Mouse (Mus musculus) midbrain, embryonic 14.5 days (tissue): ENCODE results near the gene Itga11. TPM values are rescaled to one million over a fixed set of nuclear protein-coding genes. Genes with fewer than 3 reads are reported as not detected.

Experiments
- polyA plus RNA-seq: library from polyadenylated mRNA; unstranded; fragments of >200 nt; fragmentation: Nextera tagmentation; extraction: Ambion mirVana; gene quantifications from 2 replicates; pipeline ENCODE4 v1.2.1, GENCODE M21; 2014

The Itga11 gene
- polyA plus RNA-seq, 1 experiment from 2014 or later = 1.8 TPM

Other genes with a start within 250 kb of the Itga11 start
- gene Coro2b, start 140.8 kb upstream of the Itga11 start, polyA plus RNA-seq = 33.2 and 34.5 TPM in 2 replicates
- 71.5 and 103 TPM in 2 replicates for gene Fem1b, start 134.1 kb downstream of the Itga11 start, polyA plus RNA-seq
- 3.1 and 5.2 TPM in 2 replicates for gene Cln6, start 161.0 kb downstream of the Itga11 start, polyA plus RNA-seq
- 7.1 TPM in 2 replicates for gene Calml4, start 180.3 kb downstream of the Itga11 start, polyA plus RNA-seq